19 mouse cellular contexts compared by ENCODE assay signal in the genomic region with DNA sequence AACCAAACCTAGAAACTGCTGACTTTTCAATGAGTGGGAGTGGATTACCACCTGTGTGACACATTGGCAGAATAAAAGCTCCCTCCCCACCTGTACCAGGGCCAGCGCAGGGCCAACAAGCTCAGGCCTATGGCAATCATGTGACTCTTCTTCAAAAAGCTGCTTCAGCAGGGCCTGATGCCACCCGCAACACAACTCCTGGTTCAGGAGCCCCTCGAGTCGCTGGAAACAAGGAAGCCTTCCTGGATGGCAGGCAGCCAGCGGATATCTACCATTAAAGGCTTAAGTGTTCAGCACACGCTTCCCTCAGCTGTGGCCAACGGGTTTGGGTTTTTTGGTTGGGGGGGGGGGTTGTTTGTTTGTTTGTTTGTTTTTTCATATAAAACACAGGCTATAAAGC. TPM values are rescaled to one million over a fixed set of nuclear protein-coding genes. Genes with fewer than 3 reads are reported as not detected.
DNase-seq lines count a peak whose midpoint lies in the region; ATAC-seq and TF ChIP-seq lines count a peak whose summit lies in the region.
"Had no signal": no experiment of that assay in that cellular context is flagged by ENCODE, and none has a peak within 500 bp of the region (broad histone marks: within the 10 kb centered on the region; RNA-seq: fewer than 3 reads in every experiment).

No protein-coding gene starts in this region.

- no peaks in the 10 kb centered on the region for H3K27me3 ChIP-seq in forebrain, embryonic 13.5 days
- no peaks in the 10 kb centered on the region for H3K27me3 ChIP-seq in forebrain, embryonic 16.5 days (replicated peaks; ENCODE audit: control insufficient read depth, insufficient read depth, low read length)
- no peaks in the 10 kb centered on the region for H3K27me3 ChIP-seq in lung, embryonic 14.5 days (ENCODE audit: insufficient read depth, low read length)
- H3K27me3 ChIP-seq in lung, postnatal 0 days (replicated peaks; ENCODE audit: insufficient read depth, low read length), result no peaks in the 10 kb centered on the region
- H3K27me3 ChIP-seq: limb, embryonic 13.5 days; liver, embryonic 15.5 days had no signal

- TF ChIP-seq EP300 in lung, postnatal 0 days (IDR thresholded peaks at IDR 0.05), result no peak

- 58% methylated on average over 7 of the region's 7 CpGs for WGBS in forebrain, embryonic 13.5 days
- WGBS in forebrain, embryonic 16.5 days, result 42% methylated on average over 7 of the region's 7 CpGs
- WGBS in lung, embryonic 14.5 days, result 53% methylated on average over 7 of the region's 7 CpGs
- 38% methylated on average over 7 of the region's 7 CpGs for WGBS in lung, postnatal 0 days

- H3K36me3 ChIP-seq in forebrain, embryonic 13.5 days (ENCODE audit: poor library complexity, severe bottlenecking), result no peaks in the 10 kb centered on the region
- no peaks in the 10 kb centered on the region for H3K36me3 ChIP-seq in forebrain, embryonic 16.5 days (ENCODE audit: control insufficient read depth, insufficient read depth)
- H3K36me3 ChIP-seq in lung, embryonic 14.5 days (ENCODE audit: insufficient read depth), result no peaks in the 10 kb centered on the region
- H3K36me3 ChIP-seq in lung, postnatal 0 days (ENCODE audit: insufficient read depth, low read length), result no peaks in the 10 kb centered on the region
- H3K36me3 ChIP-seq: liver, embryonic 15.5 days had no signal

- no peak overlapping the region for H3K9ac ChIP-seq in forebrain, embryonic 13.5 days
- H3K9ac ChIP-seq in forebrain, embryonic 16.5 days (replicated peaks; ENCODE audit: low read depth, low read length), result no peak overlapping the region
- no peak overlapping the region for H3K9ac ChIP-seq in lung, embryonic 14.5 days
- no peak overlapping the region for H3K9ac ChIP-seq in lung, postnatal 0 days (replicated peaks; ENCODE audit: low read depth)
- H3K9ac ChIP-seq: limb, embryonic 13.5 days; liver, embryonic 15.5 days had no signal

- no peak for TF ChIP-seq CTCF in lung, embryonic 14.5 days (IDR thresholded peaks at IDR 0.05; ENCODE audit: low read depth)
- TF ChIP-seq CTCF in lung, postnatal 0 days (IDR thresholded peaks at IDR 0.05), result no peak

- no peak for ATAC-seq in forebrain, embryonic 13.5 days
- ATAC-seq in forebrain, embryonic 16.5 days, result no peak
- ATAC-seq in lung, embryonic 14.5 days (ENCODE audit: insufficient read depth), result no peak
- no peak for ATAC-seq in lung, postnatal 0 days
- ATAC-seq: inflammation-experienced regulatory T-cells, adult 6 months had no signal

- no peak overlapping the region for H3K4me3 ChIP-seq in forebrain, embryonic 13.5 days
- H3K4me3 ChIP-seq in forebrain, embryonic 16.5 days (replicated peaks; ENCODE audit: low read length), result no peak overlapping the region
- no peak overlapping the region for H3K4me3 ChIP-seq in lung, embryonic 14.5 days (ENCODE audit: low read depth, low read length)
- H3K4me3 ChIP-seq in lung, postnatal 0 days (ENCODE audit: low read depth, low read length), result no peak overlapping the region
- H3K4me3 ChIP-seq: erythroblast, embryonic 14.5 days; layer of hippocampus, adult 2 months; left cerebral cortex, adult 2 months; limb, embryonic 13.5 days; liver, embryonic 15.5 days; myocyte had no signal

- peak; percentile 65 for DNase-seq in heart, postnatal 4 days
- no peak for DNase-seq in heart, adult 11 months
- peak; percentile 70 for DNase-seq in lung, embryonic 14.5 days
- no peak for DNase-seq in lung, postnatal 0 days (ENCODE audit: low spot score)
- peak; percentile 57 for DNase-seq in urinary bladder, postnatal 14 days (ENCODE audit: low spot score)
- DNase-seq in urinary bladder, postnatal 10 days (ENCODE audit: low spot score), result no peak
- DNase-seq: adrenal gland, postnatal 14 days; cerebellum, adult 9-11 months; retina, postnatal 1 day; thymus, postnatal 25 days had no signal

- H3K27ac ChIP-seq in forebrain, embryonic 13.5 days, result peak overlapping the region; percentile 31; the same call in 1 of the 2 replicates
- H3K27ac ChIP-seq in forebrain, embryonic 16.5 days (ENCODE audit: low read length), result no peak overlapping the region
- no peak overlapping the region for H3K27ac ChIP-seq in lung, embryonic 14.5 days (ENCODE audit: low read depth)
- no peak overlapping the region for H3K27ac ChIP-seq in lung, postnatal 0 days (ENCODE audit: low read length)
- H3K27ac ChIP-seq: layer of hippocampus, adult 2 months; left cerebral cortex, adult 2 months; limb, embryonic 13.5 days; liver, embryonic 15.5 days had no signal

- no peak overlapping the region for H3K4me2 ChIP-seq in forebrain, embryonic 13.5 days
- H3K4me2 ChIP-seq in forebrain, embryonic 16.5 days (ENCODE audit: low read length), result no peak overlapping the region
- H3K4me2 ChIP-seq in lung, embryonic 14.5 days, result no peak overlapping the region
- H3K4me2 ChIP-seq in lung, postnatal 0 days (replicated peaks; ENCODE audit: low read depth, low read length), result no peak overlapping the region
- H3K4me2 ChIP-seq: limb, embryonic 13.5 days; liver, embryonic 15.5 days had no signal

- peaks cover 27% of the 10 kb centered on the region for H3K4me1 ChIP-seq in forebrain, embryonic 13.5 days
- H3K4me1 ChIP-seq in forebrain, embryonic 16.5 days (replicated peaks; ENCODE audit: control insufficient read depth, insufficient read depth, low read length), result peaks cover 16% of the 10 kb centered on the region
- peaks cover 9% of the 10 kb centered on the region; the same call in 1 of the 2 replicates for H3K4me1 ChIP-seq in lung, embryonic 14.5 days (ENCODE audit: insufficient read depth)
- peaks cover 4% of the 10 kb centered on the region; the same call in 1 of the 2 replicates for H3K4me1 ChIP-seq in lung, postnatal 0 days (ENCODE audit: insufficient read depth, low read depth, low read length)

- H3K9me3 ChIP-seq in forebrain, embryonic 13.5 days (replicated peaks), result no peaks in the 10 kb centered on the region
- H3K9me3 ChIP-seq in forebrain, embryonic 16.5 days (ENCODE audit: control insufficient read depth, low read length), result no peaks in the 10 kb centered on the region
- no peaks in the 10 kb centered on the region for H3K9me3 ChIP-seq in lung, embryonic 14.5 days (ENCODE audit: low read depth, low read length)
- no peaks in the 10 kb centered on the region for H3K9me3 ChIP-seq in lung, postnatal 0 days (ENCODE audit: low read length)
- H3K9me3 ChIP-seq: limb, embryonic 13.5 days; liver, embryonic 15.5 days had no signal

RNA-seq across cellular contexts. Expression of gene Fndc3b, which starts 37.4 kb away (rescaled TPM):
- 5.6 and 6.6 TPM in 2 replicates for polyA plus RNA-seq in forebrain, embryonic 13.5 days (2015; fragmentation: Nextera tagmentation; extraction: Ambion mirVana)
- polyA plus RNA-seq in forebrain, embryonic 16.5 days (2015; fragmentation: Nextera tagmentation; extraction: Ambion mirVana), result 6.7 TPM in 2 replicates
- 10 to 100 TPM; 83.4 to 89.7 TPM for total RNA-seq in heart, postnatal 4 days (2021)
- 35.7 and 37.1 TPM in 2 replicates for polyA plus RNA-seq in lung, embryonic 14.5 days (2014; fragmentation: Nextera tagmentation; extraction: Ambion mirVana)
- polyA plus RNA-seq in lung, postnatal 0 days (2015; fragmentation: Nextera tagmentation; extraction: Ambion mirVana), result 28.5 and 30.6 TPM in 2 replicates

Comparison
In these comparisons a context has a peak if more than half of its experiments do, and no peak if none do; other contexts are left out.
1. DNase-seq: peak in heart, postnatal 4 days (single experiment), lung, embryonic 14.5 days (single experiment) and urinary bladder, postnatal 14 days (single experiment); none in heart, adult 11 months (single experiment), lung, postnatal 0 days (single experiment) and urinary bladder, postnatal 10 days (single experiment).